Mouse (Mus musculus) heart, adult 2 months (tissue): ENCODE results near the gene Slc7a15.

ENCODE experiments used
- CTCF ChIP-seq: fragments of 200-600 bp; IDR thresholded peaks from 2 replicates; pipeline ENCODE4 v1.8.1; 2022; ENCODE audit warnings: antibody characterized with exemption, mild to moderate bottlenecking, moderate library complexity
- POLR2A ChIP-seq: fragments of 200-500 bp; IDR thresholded peaks from 2 replicates; pipeline ENCODE4 v1.6.1; 2011; ENCODE audit warnings: mild to moderate bottlenecking, low read depth, low read length, control low read depth; ENCODE audit not compliant: insufficient read depth

GRCm38 (mm10) chr12:8636945-8637344 is 38.1 kb upstream of the Slc7a15 start:
- TF ChIP-seq CTCF, result no peak
- no peak for TF ChIP-seq POLR2A
